8 mouse cellular contexts compared by ENCODE assay signal in genomic region chr6:129333674-129334078, GRCm38 (mm10). TPM values are rescaled to one million over a fixed set of nuclear protein-coding genes. Genes with fewer than 3 reads are reported as not detected.
A peak's percentile ranks its signal among the peaks of the same experiment; 100 is the strongest.
DNase-seq lines count a peak whose midpoint lies in the region; ATAC-seq lines count a peak whose summit lies in the region.

No protein-coding gene starts in this region.

- ATAC-seq in heart, embryonic 16.5 days (replicated peaks; ENCODE audit: extremely low read depth, insufficient read depth, low FRiP score) = peak; percentile 65
- peak; percentile 55; the same call in 1 of the 2 replicates for ATAC-seq in liver, embryonic 13.5 days (ENCODE audit: low read depth)

- H3K4me3 ChIP-seq in embryonic facial prominence, embryonic 10.5 days = no peak overlapping the region
- H3K4me3 ChIP-seq in heart, embryonic 16.5 days (ENCODE audit: low read length) = no peak overlapping the region
- H3K4me3 ChIP-seq in liver, embryonic 13.5 days (replicated peaks) = no peak overlapping the region

- no peaks in the 10 kb centered on the region for H3K9me3 ChIP-seq in embryonic facial prominence, embryonic 10.5 days
- no peaks in the 10 kb centered on the region for H3K9me3 ChIP-seq in heart, embryonic 16.5 days (replicated peaks; ENCODE audit: control insufficient read depth, low read length)
- no peaks in the 10 kb centered on the region for H3K9me3 ChIP-seq in liver, embryonic 13.5 days (replicated peaks)

- peak overlapping the region; percentile 47 for H3K4me2 ChIP-seq in heart, embryonic 16.5 days (ENCODE audit: low read depth, low read length)
- H3K4me2 ChIP-seq in liver, embryonic 13.5 days = no peak overlapping the region

- H3K4me1 ChIP-seq in embryonic facial prominence, embryonic 10.5 days = no peaks in the 10 kb centered on the region
- H3K4me1 ChIP-seq in heart, embryonic 16.5 days (ENCODE audit: control insufficient read depth, insufficient read depth, low read length) = no peaks in the 10 kb centered on the region; the same call in 1 of the 2 replicates
- H3K4me1 ChIP-seq in liver, embryonic 13.5 days (replicated peaks) = no peaks in the 10 kb centered on the region

- no peaks in the 10 kb centered on the region for H3K27me3 ChIP-seq in embryonic facial prominence, embryonic 10.5 days (replicated peaks; ENCODE audit: low read depth, poor library complexity, severe bottlenecking)
- no peaks in the 10 kb centered on the region for H3K27me3 ChIP-seq in heart, embryonic 16.5 days (ENCODE audit: control insufficient read depth, insufficient read depth, low read length)
- H3K27me3 ChIP-seq in liver, embryonic 13.5 days = no peaks in the 10 kb centered on the region
- no peaks in the 10 kb centered on the region for H3K27me3 ChIP-seq in splenic B cell, adult 2 months (ENCODE audit: control insufficient read depth, insufficient read depth, low read length, poor library complexity, severe bottlenecking)

- no peak overlapping the region for H3K27ac ChIP-seq in embryonic facial prominence, embryonic 10.5 days (replicated peaks)
- H3K27ac ChIP-seq in heart, embryonic 16.5 days (ENCODE audit: low read length) = no peak overlapping the region
- H3K27ac ChIP-seq in liver, embryonic 13.5 days = no peak overlapping the region

- no peak overlapping the region for H3K9ac ChIP-seq in heart, embryonic 16.5 days (ENCODE audit: low read length)
- H3K9ac ChIP-seq in liver, embryonic 13.5 days = no peak overlapping the region

- H3K36me3 ChIP-seq in embryonic facial prominence, embryonic 10.5 days (replicated peaks) = no peaks in the 10 kb centered on the region
- no peaks in the 10 kb centered on the region for H3K36me3 ChIP-seq in heart, embryonic 16.5 days (ENCODE audit: control insufficient read depth, insufficient read depth)
- no peaks in the 10 kb centered on the region for H3K36me3 ChIP-seq in liver, embryonic 13.5 days
- H3K36me3 ChIP-seq in splenic B cell, adult 2 months (ENCODE audit: control insufficient read depth, insufficient read depth, low read length, poor library complexity, severe bottlenecking) = no peaks in the 10 kb centered on the region

- 42% methylated on average over 11 of the region's 11 CpGs for WGBS in embryonic facial prominence, embryonic 10.5 days
- 16% methylated on average over 11 of the region's 11 CpGs for WGBS in heart, embryonic 16.5 days
- 10% methylated on average over 11 of the region's 11 CpGs for WGBS in liver, embryonic 13.5 days (ENCODE audit: insufficient replicate concordance)

- DNase-seq in 3T3-L1 (ENCODE audit: low read depth, low spot score) = peak; percentile 58
- peak; percentile 38 to 72 for DNase-seq in adrenal gland, adult (ENCODE audit: inconsistent age in 2 of 2, low spot score in 1 of 2)
- peak; percentile 47 for DNase-seq in embryonic facial prominence, embryonic 10.5 days (ENCODE audit: low spot score)
- DNase-seq in kidney, postnatal 14 days = peak; percentile 60
- DNase-seq in liver, embryonic 13.5 days = peak; percentile 23
- peak; percentile 88 for DNase-seq in naive thymus-derived CD4-positive, alpha-beta T cell, adult 2 months (ENCODE audit: low read depth)
- DNase-seq in splenic B cell, adult 2 months (ENCODE audit: low read depth, low spot score) = peak; percentile 91

RNA-seq across cellular contexts. Expression of gene 4922502D21Rik, which starts 2.1 kb away (rescaled TPM):
- not detected in 2 replicates for polyA plus RNA-seq in embryonic facial prominence, embryonic 10.5 days (2016; fragmentation: Nextera tagmentation; extraction: Ambion mirVana)
- polyA plus RNA-seq in heart, embryonic 16.5 days (2015; fragmentation: Nextera tagmentation; extraction: Ambion mirVana) = not detected in 2 replicates
- polyA plus RNA-seq in liver, embryonic 13.5 days (2015; fragmentation: Nextera tagmentation; extraction: Ambion mirVana) = not detected in 2 replicates

RNA-seq across cellular contexts. Expression of gene Clec12a, which starts 8.8 kb away (rescaled TPM):
- 0.35 and 0.40 TPM in 2 replicates for polyA plus RNA-seq in embryonic facial prominence, embryonic 10.5 days (2016; fragmentation: Nextera tagmentation; extraction: Ambion mirVana)
- 1.1 and 1.3 TPM in 2 replicates for polyA plus RNA-seq in heart, embryonic 16.5 days (2015; fragmentation: Nextera tagmentation; extraction: Ambion mirVana)
- 5.7 and 7.0 TPM in 2 replicates for polyA plus RNA-seq in liver, embryonic 13.5 days (2015; fragmentation: Nextera tagmentation; extraction: Ambion mirVana)

RNA-seq across cellular contexts. Expression of gene Clec12b, which starts 52.0 kb away (rescaled TPM):
- polyA plus RNA-seq in embryonic facial prominence, embryonic 10.5 days (2016; fragmentation: Nextera tagmentation; extraction: Ambion mirVana) = not detected in 2 replicates
- polyA plus RNA-seq in heart, embryonic 16.5 days (2015; fragmentation: Nextera tagmentation; extraction: Ambion mirVana) = 0.12 and 0.21 TPM in 2 replicates
- 0.09 TPM in 1 of 2 replicates, not detected in the other for polyA plus RNA-seq in liver, embryonic 13.5 days (2015; fragmentation: Nextera tagmentation; extraction: Ambion mirVana)

RNA-seq across cellular contexts. Expression of gene Cd69, which starts 58.4 kb away (rescaled TPM):
- polyA plus RNA-seq in embryonic facial prominence, embryonic 10.5 days (2016; fragmentation: Nextera tagmentation; extraction: Ambion mirVana) = not detected in 2 replicates
- polyA plus RNA-seq in heart, embryonic 16.5 days (2015; fragmentation: Nextera tagmentation; extraction: Ambion mirVana) = 0.31 and 0.53 TPM in 2 replicates
- 0.91 and 1.2 TPM in 2 replicates for polyA plus RNA-seq in liver, embryonic 13.5 days (2015; fragmentation: Nextera tagmentation; extraction: Ambion mirVana)

Comparison
In these comparisons a context has a peak if more than half of its experiments do, and no peak if none do; other contexts are left out.
1. DNase-seq: peak in every context shown above with its lines; median percentile 91 in splenic B cell, adult 2 months; 88 in naive thymus-derived CD4-positive, alpha-beta T cell, adult 2 months; 60 in kidney, postnatal 14 days; 58 in 3T3-L1; 55 in adrenal gland, adult; 47 in embryonic facial prominence, embryonic 10.5 days; 23 in liver, embryonic 13.5 days.